Mouse (Mus musculus) kidney, adult 2 months (tissue): ENCODE results near the gene Lamp5. TPM values are rescaled to one million over a fixed set of nuclear protein-coding genes. Genes with fewer than 3 reads are reported as not detected.

Source experiments
- DNase-seq: peaks from one replicate; pipeline ENCODE4 v3.0.0; 2021
- H3K27ac ChIP-seq: fragments of 200-500 bp; 2 replicates; pipeline ENCODE4 v1.5.1; 2012; ENCODE audit warnings: low read depth, low read length, control low read depth, inconsistent platforms; ENCODE audit not compliant: insufficient read depth
- H3K27me3 ChIP-seq: fragments of 200-500 bp; replicated peaks from 2 replicates; pipeline ENCODE4 v1.6.1; 2012; ENCODE audit warnings: mild to moderate bottlenecking, moderate library complexity, low read length, inconsistent platforms; ENCODE audit not compliant: control insufficient read depth, insufficient read depth
- H3K36me3 ChIP-seq: fragments of 200-500 bp; 2 replicates; pipeline ENCODE4 v1.6.1; 2012; ENCODE audit warnings: mild to moderate bottlenecking, moderate library complexity, low read length, inconsistent platforms; ENCODE audit not compliant: control insufficient read depth, insufficient read depth
- H3K4me1 ChIP-seq: fragments of 200-500 bp; 2 replicates; pipeline ENCODE4 v1.6.1; 2011; ENCODE audit warnings: low read length; ENCODE audit not compliant: control insufficient read depth, insufficient read depth
- H3K4me3 ChIP-seq: fragments of 200-500 bp; 2 replicates; pipeline ENCODE4 v1.5.1; 2011; ENCODE audit warnings: mild to moderate bottlenecking, low read depth, low read length, control low read depth; ENCODE audit not compliant: insufficient read depth
- CTCF ChIP-seq: fragments of 200-500 bp; conservative IDR thresholded peaks from 2 replicates; pipeline ENCODE4 v1.5.1; 2011; ENCODE audit warnings: low read depth, mild to moderate bottlenecking, control low read depth, low read length, moderate library complexity, mixed read lengths; ENCODE audit not compliant: insufficient read depth, insufficient read length
- POLR2A ChIP-seq: fragments of 200-500 bp; IDR thresholded peaks from one replicate; pipeline ENCODE4 v1.6.1; 2011; ENCODE audit warnings: low read depth, low read length, control low read depth
- WGBS: fragments of 180-500 bp; shearing (Covaris S2); methylation state at CpG from one replicate; pipeline ENCODE4 v1.1.7; 2018; 5-methylcytosine and 5-hydroxymethylcytosine counted together
- polyA plus RNA-seq: library from polyadenylated mRNA; depleted of rRNA; stranded (reverse); fragments of >200 nt; gene quantifications from 2 replicates; pipeline ENCODE4 v1.2.3, GENCODE M21; 2012; rRNA removed

The Lamp5 gene
- polyA plus RNA-seq: not detected in 2 replicates

GRCm38 (mm10) chr2:136051688-136052289 is at the start of gene Lamp5:
Gene Lamp5, plus strand, starts transcription at chr2:136052239.
- Histone ChIP-seq H3K36me3 (no peaks in the 10 kb centered on the region), H3K27ac (no peak within 1 kb of the TSS), H3K4me1 (no peaks in the 10 kb centered on the region), H3K4me3 (no peak within 1 kb of the TSS), H3K27me3 (no peaks in the 10 kb centered on the region; the same call in 1 of the 2 replicates)
- WGBS: 13% methylated on average over 8 of the region's 8 CpGs
- no peak for DNase-seq
- TF ChIP-seq POLR2A (no peak), CTCF (no peak)

- no peaks in the 10 kb centered on the region for H3K4me1 ChIP-seq
- TF ChIP-seq CTCF (no peak), POLR2A (no peak)
- no peaks in the 10 kb centered on the region for H3K36me3 ChIP-seq
- no peak for DNase-seq
- no peak overlapping the region for H3K4me3 ChIP-seq
- WGBS: 87% methylated on average over 1 of the region's 1 CpGs
- H3K27ac ChIP-seq: no peak overlapping the region
- H3K27me3 ChIP-seq: no peaks in the 10 kb centered on the region
Measured at GRCm38 (mm10) chr2:136003836-136004235, 48.2 kb upstream of the Lamp5 start.

- H3K36me3 ChIP-seq: no peaks in the 10 kb centered on the region
- H3K4me1 ChIP-seq: no peaks in the 10 kb centered on the region
- no peak for DNase-seq
- H3K27me3 ChIP-seq: no peaks in the 10 kb centered on the region
- no peak overlapping the region for H3K27ac ChIP-seq
- TF ChIP-seq POLR2A (no peak), CTCF (no peak)
- H3K4me3 ChIP-seq: no peak overlapping the region
- WGBS: 91% methylated on average over 5 of the region's 5 CpGs
Measured at GRCm38 (mm10) chr2:136006280-136006679, 45.8 kb upstream of the Lamp5 start.

GRCm38 (mm10) chr2:136012759-136013158 is 39.3 kb upstream of the Lamp5 start:
- WGBS: 88% methylated on average over 9 of the region's 9 CpGs
- H3K36me3 ChIP-seq: no peaks in the 10 kb centered on the region
- no peak overlapping the region for H3K4me3 ChIP-seq
- H3K27ac ChIP-seq: no peak overlapping the region
- H3K27me3 ChIP-seq: no peaks in the 10 kb centered on the region
- no peaks in the 10 kb centered on the region for H3K4me1 ChIP-seq
- DNase-seq: no peak
- no peak for TF ChIP-seq POLR2A
- TF ChIP-seq CTCF: no peak

GRCm38 (mm10) chr2:136048464-136048863 is 3.6 kb upstream of the Lamp5 start:
- TF ChIP-seq POLR2A (no peak), CTCF (no peak)
- 96% methylated on average over 4 of the region's 4 CpGs for WGBS
- no peak for DNase-seq

GRCm38 (mm10) chr2:136050793-136051615 is 1.0 kb upstream of the Lamp5 start:
- H3K27me3 ChIP-seq: no peaks in the 10 kb centered on the region; the same call in 1 of the 2 replicates
- WGBS: 9% methylated on average over 27 of the region's 27 CpGs
- no peaks in the 10 kb centered on the region for H3K4me1 ChIP-seq
- no peak overlapping the region for H3K27ac ChIP-seq
- no peak overlapping the region for H3K4me3 ChIP-seq
- DNase-seq: no peak
- TF ChIP-seq POLR2A: no peak
- no peak for TF ChIP-seq CTCF
- no peaks in the 10 kb centered on the region for H3K36me3 ChIP-seq

More at GRCm38 (mm10) chr2:136048464-136048863, 3.6 kb upstream of the Lamp5 start:
- H3K27me3 ChIP-seq: no peaks in the 10 kb centered on the region; the same call in 1 of the 2 replicates
- H3K36me3 ChIP-seq: no peaks in the 10 kb centered on the region
- no peaks in the 10 kb centered on the region for H3K4me1 ChIP-seq
- no peak overlapping the region for H3K4me3 ChIP-seq
- no peak overlapping the region for H3K27ac ChIP-seq

GRCm38 (mm10) chr2:136057861-136058331 is 5.9 kb downstream of the Lamp5 start:
- DNase-seq: no peak
- H3K4me1 ChIP-seq: no peaks in the 10 kb centered on the region
- H3K36me3 ChIP-seq: no peaks in the 10 kb centered on the region
- WGBS: 5% methylated on average over 19 of the region's 19 CpGs
- TF ChIP-seq POLR2A: no peak
- TF ChIP-seq CTCF: no peak
- no peak overlapping the region for H3K27ac ChIP-seq
- H3K27me3 ChIP-seq: peaks cover 1% of the 10 kb centered on the region; the same call in 1 of the 2 replicates
- no peak overlapping the region for H3K4me3 ChIP-seq
